Mouse (Mus musculus) Muller cell, postnatal 12 days (primary cell): Measurements from ENCODE around the gene Mcm5.

Experiments
- DNase-seq: peaks from one replicate; pipeline ENCODE4 v3.0.0-alpha.2; 2015; ENCODE audit errors: inconsistent ontology term

Mcm5 gene

GRCm38 (mm10) chr8:75157471-75158230, 48.3 kb downstream of the Mcm5 start:
- no peak for DNase-seq

- no peak for DNase-seq
Observed at GRCm38 (mm10) chr8:75169363-75169762, 60.0 kb downstream of the Mcm5 start.

GRCm38 (mm10) chr8:75172009-75172685, 62.8 kb downstream of the Mcm5 start:
- DNase-seq = no peak
